Mouse (Mus musculus) small intestine, adult 2 months (tissue): ENCODE data around the gene Serpind1.

Source experiments
- CTCF ChIP-seq: fragments of 200-500 bp; IDR thresholded peaks from 2 replicates; pipeline ENCODE4 v1.5.1; 2012; ENCODE audit warnings: low read depth, mild to moderate bottlenecking, control low read depth, inconsistent platforms, low read length, moderate library complexity, mixed read lengths; ENCODE audit not compliant: insufficient replicate concordance, insufficient read length; ENCODE audit errors: extremely low read depth
- POLR2A ChIP-seq: fragments of 200-500 bp; IDR thresholded peaks from 2 replicates; pipeline ENCODE4 v1.6.1; 2012; ENCODE audit warnings: low read depth, mild to moderate bottlenecking, control low read depth, inconsistent platforms, low read length, moderate library complexity

DNA sequence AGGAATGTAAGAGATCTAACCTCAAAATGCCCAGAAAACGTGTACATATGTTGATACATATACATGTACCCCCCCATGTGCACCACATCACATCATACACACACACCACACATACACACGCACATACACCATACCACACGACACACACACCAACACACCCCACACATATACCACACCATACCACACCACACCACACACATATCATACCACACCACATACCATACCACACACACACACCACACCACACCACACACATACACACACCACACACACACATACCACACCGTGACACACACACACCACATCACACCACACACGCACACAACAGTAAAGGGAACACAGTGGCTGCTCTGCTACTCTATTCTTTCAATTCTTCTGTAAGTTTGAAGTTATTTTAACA lies 684 bp downstream of the Serpind1 start:
- TF ChIP-seq POLR2A, result no peak
- TF ChIP-seq CTCF, result no peak
